Mouse (Mus musculus): ENCODE results near the gene Rps12-ps3.
A peak's percentile ranks its signal among the peaks of the same experiment; 100 is the strongest.

Rps12-ps3 gene

GRCm38 (mm10) chr19:59321990-59322389 lies at the start of gene Rps12-ps3:
TSS of gene Rps12-ps3 (plus strand) at chr19:59322290.
- DNase-seq: no peak

GRCm38 (mm10) chr19:59273190-59273589 lies 48.9 kb upstream of the Rps12-ps3 start:
- DNase-seq: no peak

GRCm38 (mm10) chr19:59276354-59276753 lies 45.7 kb upstream of the Rps12-ps3 start:
- no peak for DNase-seq

- DNase-seq: no peak
These were observed 41.2 kb upstream of the Rps12-ps3 start for GRCm38 (mm10) chr19:59280841-59281240.

- no peak for DNase-seq
These were observed 40.1 kb upstream of the Rps12-ps3 start for GRCm38 (mm10) chr19:59282001-59282400.

GRCm38 (mm10) chr19:59289042-59289441 lies 33.0 kb upstream of the Rps12-ps3 start:
- DNase-seq: no peak

GRCm38 (mm10) chr19:59289811-59290210 lies 32.3 kb upstream of the Rps12-ps3 start:
- DNase-seq: no peak

GRCm38 (mm10) chr19:59292183-59292839 lies 29.8 kb upstream of the Rps12-ps3 start:
- no peak for DNase-seq

- no peak for DNase-seq
These were observed 6.8 kb upstream of the Rps12-ps3 start for GRCm38 (mm10) chr19:59315308-59315707.

GRCm38 (mm10) chr19:59316571-59316970 lies 5.5 kb upstream of the Rps12-ps3 start:
- peak; percentile 60 for DNase-seq

GRCm38 (mm10) chr19:59330816-59331225 lies 8.7 kb downstream of the Rps12-ps3 start:
- DNase-seq: no peak

- DNase-seq: no peak
These were observed 14.6 kb downstream of the Rps12-ps3 start for GRCm38 (mm10) chr19:59336655-59337054.

GRCm38 (mm10) chr19:59337872-59338681 lies 16.0 kb downstream of the Rps12-ps3 start:
- DNase-seq: no peak

GRCm38 (mm10) chr19:59339908-59340307 lies 17.8 kb downstream of the Rps12-ps3 start:
- DNase-seq: no peak

GRCm38 (mm10) chr19:59342964-59343363 lies 20.9 kb downstream of the Rps12-ps3 start:
- no peak for DNase-seq

GRCm38 (mm10) chr19:59344304-59344711 lies 22.2 kb downstream of the Rps12-ps3 start:
- DNase-seq: peak; percentile 63

GRCm38 (mm10) chr19:59345081-59345657 lies 23.1 kb downstream of the Rps12-ps3 start:
- DNase-seq: peak; percentile 78

- DNase-seq: peak; percentile 93
These were observed 23.7 kb downstream of the Rps12-ps3 start, which contains the start of gene Pdzd8 for GRCm38 (mm10) chr19:59345658-59346283. TSS of gene Pdzd8 (minus strand) at chr19:59345780.

- no peak for DNase-seq
These were observed 24.2 kb downstream of the Rps12-ps3 start for GRCm38 (mm10) chr19:59346325-59346724.

GRCm38 (mm10) chr19:59349329-59349960 lies 27.4 kb downstream of the Rps12-ps3 start:
- DNase-seq: no peak

GRCm38 (mm10) chr19:59350273-59350903 lies 28.3 kb downstream of the Rps12-ps3 start:
- no peak for DNase-seq

Measured in thymus, postnatal 4 days (tissue).